Mouse (Mus musculus): Measurements from ENCODE around the gene Mybl2. TPM values are rescaled to one million over a fixed set of nuclear protein-coding genes. Genes with fewer than 3 reads are reported as not detected.

The Mybl2 gene
- polyA plus RNA-seq, 1 experiment from 2014 or later = 21.9 TPM

GRCm38 (mm10) chr2:163089475-163090123, 35.1 kb downstream of the Mybl2 start:
- 66% methylated on average over 5 of the region's 5 CpGs for WGBS
- Histone ChIP-seq H3K4me1 (replicated peaks) (peaks cover 4% of the 10 kb centered on the region; the same call in 1 of the 2 replicates), H3K9me3 (replicated peaks) (0 out of 2 replicates have a peak, but pooled peaks cover 3% of the 10 kb centered on the region), H3K36me3 (no peaks in the 10 kb centered on the region), H3K27ac (ENCODE audit: poor library complexity, severe bottlenecking) (no peak overlapping the region), H3K4me3 (no peak overlapping the region), H3K4me2 (no peak overlapping the region), H3K27me3 (replicated peaks) (no peaks in the 10 kb centered on the region), H3K9ac (no peak overlapping the region)
- no peak for ATAC-seq (ENCODE audit: insufficient number of reproducible peaks, low FRiP score)

DNA sequence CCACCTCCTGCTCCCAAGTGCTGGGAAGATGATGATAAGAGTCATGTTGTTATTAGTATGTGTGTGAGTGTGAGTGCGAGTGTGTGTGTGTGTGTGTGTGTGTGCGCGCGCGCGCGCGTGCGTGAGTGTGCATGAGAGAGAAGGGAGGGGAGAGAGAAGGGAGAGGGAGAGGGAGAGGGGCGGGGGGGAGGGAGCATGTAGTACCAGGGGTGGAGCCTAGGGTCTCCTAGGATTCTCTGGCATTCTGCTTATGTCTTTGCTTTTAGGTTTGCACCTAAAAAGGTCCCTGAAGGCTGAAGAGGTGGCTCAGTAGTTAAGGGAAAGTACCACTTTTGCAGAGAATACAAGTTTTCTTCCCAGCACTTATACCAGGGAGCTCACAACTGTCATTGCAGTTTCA, 40.4 kb downstream of the Mybl2 start:
- no peaks in the 10 kb centered on the region for H3K27me3 ChIP-seq (replicated peaks)
- 85% methylated on average over 10 of the region's 10 CpGs for WGBS

GRCm38 (mm10) chr2:163095784-163096183, 41.3 kb downstream of the Mybl2 start:
- H3K4me2 ChIP-seq = no peak overlapping the region
- H3K4me1 ChIP-seq (replicated peaks) = no peaks in the 10 kb centered on the region
- WGBS = 60% methylated on average over 3 of the region's 3 CpGs
- no peak for ATAC-seq (ENCODE audit: insufficient number of reproducible peaks, low FRiP score)
- no peak overlapping the region for H3K27ac ChIP-seq (ENCODE audit: poor library complexity, severe bottlenecking)
- no peaks in the 10 kb centered on the region for H3K27me3 ChIP-seq (replicated peaks)
- H3K4me3 ChIP-seq = no peak overlapping the region
- no peaks in the 10 kb centered on the region for H3K36me3 ChIP-seq
- 0 out of 2 replicates have a peak, but pooled peaks cover under 1% of the 10 kb centered on the region for H3K9me3 ChIP-seq (replicated peaks)
- H3K9ac ChIP-seq = no peak overlapping the region

More for the DNA sequence above, 40.4 kb downstream of the Mybl2 start:
- no peak overlapping the region for H3K4me3 ChIP-seq
- 0 out of 2 replicates have a peak, but pooled peaks cover 3% of the 10 kb centered on the region for H3K9me3 ChIP-seq (replicated peaks)
- ATAC-seq (ENCODE audit: insufficient number of reproducible peaks, low FRiP score) = no peak
- no peak overlapping the region for H3K27ac ChIP-seq (ENCODE audit: poor library complexity, severe bottlenecking)
- no peak overlapping the region for H3K9ac ChIP-seq
- no peak overlapping the region for H3K4me2 ChIP-seq
- H3K36me3 ChIP-seq = no peaks in the 10 kb centered on the region
- H3K4me1 ChIP-seq (replicated peaks) = no peaks in the 10 kb centered on the region

DNA sequence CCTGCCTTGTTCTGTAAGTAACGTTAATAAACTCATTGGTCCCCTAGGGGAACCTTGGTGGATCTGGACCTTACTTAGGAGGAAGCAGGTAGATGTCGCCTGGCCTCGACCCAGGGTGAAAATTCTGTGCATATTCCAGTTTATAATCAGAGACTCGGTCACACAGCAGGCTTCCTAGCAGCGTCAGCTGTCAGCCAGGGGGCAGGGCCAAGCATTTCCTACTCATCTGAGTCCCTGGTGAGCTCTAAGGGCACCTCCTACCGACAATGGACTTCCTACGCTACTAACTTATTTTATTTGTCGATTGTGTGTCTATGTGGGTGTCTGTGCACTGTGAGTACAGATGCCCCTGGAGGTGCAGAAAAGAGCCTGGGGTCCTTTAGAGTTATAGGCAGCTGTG, 45.4 kb downstream of the Mybl2 start:
- Histone ChIP-seq H3K27me3 (replicated peaks) (no peaks in the 10 kb centered on the region), H3K9ac (no peak overlapping the region; the same call in 1 of the 2 replicates), H3K27ac (ENCODE audit: poor library complexity, severe bottlenecking) (no peak overlapping the region), H3K4me1 (replicated peaks) (peaks cover 16% of the 10 kb centered on the region), H3K9me3 (replicated peaks) (no peaks in the 10 kb centered on the region), H3K4me2 (no peak overlapping the region), H3K36me3 (no peaks in the 10 kb centered on the region), H3K4me3 (no peak overlapping the region)
- no peak for ATAC-seq (ENCODE audit: insufficient number of reproducible peaks, low FRiP score)
- 47% methylated on average over 8 of the region's 8 CpGs for WGBS

DNA sequence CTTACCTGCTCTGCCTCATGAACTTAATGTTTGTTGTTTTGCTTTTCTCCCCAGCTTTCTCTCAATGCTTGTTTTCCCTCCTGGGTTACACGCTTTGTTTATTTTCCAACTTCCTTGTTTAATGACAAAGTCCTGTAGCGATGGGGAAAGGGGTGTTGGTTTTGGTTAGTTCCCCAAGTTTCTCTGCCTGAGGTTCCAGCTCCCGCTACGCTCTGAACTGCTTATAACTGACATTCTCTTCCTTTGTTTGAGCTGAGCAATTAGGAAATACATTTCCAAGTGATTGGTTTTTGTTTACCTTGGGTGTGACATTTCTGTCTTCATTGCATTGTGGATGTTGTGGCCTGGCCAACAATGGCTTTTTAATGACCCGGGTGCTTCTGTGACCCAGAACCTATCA, 46.1 kb downstream of the Mybl2 start:
- no peak for ATAC-seq (ENCODE audit: insufficient number of reproducible peaks, low FRiP score)
- Histone ChIP-seq H3K27ac (ENCODE audit: poor library complexity, severe bottlenecking) (no peak overlapping the region), H3K4me3 (no peak overlapping the region), H3K9ac (no peak overlapping the region), H3K27me3 (replicated peaks) (no peaks in the 10 kb centered on the region), H3K4me2 (no peak overlapping the region), H3K4me1 (replicated peaks) (peaks cover 16% of the 10 kb centered on the region), H3K36me3 (no peaks in the 10 kb centered on the region), H3K9me3 (replicated peaks) (no peaks in the 10 kb centered on the region)
- WGBS = 72% methylated on average over 5 of the region's 5 CpGs

- peaks cover 16% of the 10 kb centered on the region for H3K4me1 ChIP-seq (replicated peaks)
- peak; percentile 33 for ATAC-seq (ENCODE audit: insufficient number of reproducible peaks, low FRiP score)
- no peaks in the 10 kb centered on the region for H3K36me3 ChIP-seq
- H3K27ac ChIP-seq (ENCODE audit: poor library complexity, severe bottlenecking) = no peak overlapping the region
- H3K4me3 ChIP-seq = no peak overlapping the region
- H3K9me3 ChIP-seq (replicated peaks) = no peaks in the 10 kb centered on the region
- no peak overlapping the region for H3K9ac ChIP-seq
- WGBS = 6% methylated on average over 10 of the region's 10 CpGs
- no peak overlapping the region for H3K4me2 ChIP-seq
- H3K27me3 ChIP-seq (replicated peaks) = no peaks in the 10 kb centered on the region
Measured at GRCm38 (mm10) chr2:163101646-163102203, 47.2 kb downstream of the Mybl2 start.

GRCm38 (mm10) chr2:163102216-163102615, 47.7 kb downstream of the Mybl2 start:
- H3K4me1 ChIP-seq (replicated peaks) = peaks cover 16% of the 10 kb centered on the region
- ATAC-seq (ENCODE audit: insufficient number of reproducible peaks, low FRiP score) = 0 out of 2 replicates have a peak, but pooled peaks have one; percentile 4
- H3K4me2 ChIP-seq = no peak overlapping the region
- H3K27me3 ChIP-seq (replicated peaks) = no peaks in the 10 kb centered on the region
- H3K36me3 ChIP-seq = no peaks in the 10 kb centered on the region
- H3K9me3 ChIP-seq (replicated peaks) = no peaks in the 10 kb centered on the region
- 60% methylated on average over 7 of the region's 7 CpGs for WGBS
- no peak overlapping the region for H3K9ac ChIP-seq
- no peak overlapping the region for H3K4me3 ChIP-seq
- no peak overlapping the region for H3K27ac ChIP-seq (ENCODE audit: poor library complexity, severe bottlenecking)

DNA sequence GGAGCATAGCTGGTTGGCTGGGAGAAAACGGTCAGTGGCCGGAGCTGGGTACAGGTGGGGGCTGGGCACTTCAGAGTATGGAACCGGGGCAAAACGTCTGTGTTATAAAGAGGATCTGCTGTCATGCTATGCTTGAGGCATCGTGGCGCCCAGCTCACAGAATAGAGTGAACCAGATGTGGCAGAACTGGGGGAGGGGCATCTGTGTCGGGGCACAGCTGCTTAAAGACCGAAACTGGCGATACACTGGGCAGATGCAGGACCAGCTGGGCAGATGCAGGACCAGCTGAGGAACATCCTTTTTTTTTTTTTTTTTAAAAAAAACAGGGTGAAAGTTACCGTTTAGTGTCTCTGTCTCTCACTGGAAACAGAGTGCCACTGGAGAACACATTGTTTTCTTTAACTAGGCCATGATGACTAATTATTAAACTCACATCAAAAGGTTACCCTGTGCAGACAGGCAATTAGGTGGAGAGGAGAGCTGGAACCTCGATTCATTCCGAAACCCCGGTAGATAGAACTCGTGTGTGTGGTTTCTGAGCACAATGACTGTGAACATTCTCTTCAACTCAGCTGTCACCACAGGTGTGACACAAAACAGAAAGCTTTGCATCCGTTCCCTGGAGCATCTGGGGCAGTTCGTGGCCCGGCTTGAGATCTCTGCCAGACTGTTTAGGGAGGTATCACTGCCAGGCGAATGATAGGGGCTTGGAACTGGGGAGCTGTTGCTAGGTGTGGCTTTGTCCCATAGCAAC, 48.6 kb downstream of the Mybl2 start:
- no peaks in the 10 kb centered on the region for H3K27me3 ChIP-seq (replicated peaks)
- 45% methylated on average over 18 of the region's 18 CpGs for WGBS
- no peaks in the 10 kb centered on the region for H3K36me3 ChIP-seq

GRCm38 (mm10) chr2:163104086-163104770, 49.7 kb downstream of the Mybl2 start:
- Histone ChIP-seq H3K27me3 (replicated peaks) (no peaks in the 10 kb centered on the region), H3K9me3 (replicated peaks) (no peaks in the 10 kb centered on the region), H3K4me1 (replicated peaks) (peaks cover 16% of the 10 kb centered on the region), H3K9ac (no peak overlapping the region), H3K27ac (ENCODE audit: poor library complexity, severe bottlenecking) (no peak overlapping the region), H3K4me2 (no peak overlapping the region), H3K4me3 (no peak overlapping the region), H3K36me3 (no peaks in the 10 kb centered on the region)
- no peak for ATAC-seq (ENCODE audit: insufficient number of reproducible peaks, low FRiP score)
- WGBS = 75% methylated on average over 13 of the region's 13 CpGs

More for the DNA sequence above, 48.6 kb downstream of the Mybl2 start:
- no peak overlapping the region for H3K9ac ChIP-seq
- no peak overlapping the region for H3K27ac ChIP-seq (ENCODE audit: poor library complexity, severe bottlenecking)
- H3K4me3 ChIP-seq = no peak overlapping the region
- H3K4me1 ChIP-seq (replicated peaks) = peaks cover 16% of the 10 kb centered on the region
- no peaks in the 10 kb centered on the region for H3K9me3 ChIP-seq (replicated peaks)
- no peak overlapping the region for H3K4me2 ChIP-seq
- ATAC-seq (ENCODE audit: insufficient number of reproducible peaks, low FRiP score) = no peak

DNA sequence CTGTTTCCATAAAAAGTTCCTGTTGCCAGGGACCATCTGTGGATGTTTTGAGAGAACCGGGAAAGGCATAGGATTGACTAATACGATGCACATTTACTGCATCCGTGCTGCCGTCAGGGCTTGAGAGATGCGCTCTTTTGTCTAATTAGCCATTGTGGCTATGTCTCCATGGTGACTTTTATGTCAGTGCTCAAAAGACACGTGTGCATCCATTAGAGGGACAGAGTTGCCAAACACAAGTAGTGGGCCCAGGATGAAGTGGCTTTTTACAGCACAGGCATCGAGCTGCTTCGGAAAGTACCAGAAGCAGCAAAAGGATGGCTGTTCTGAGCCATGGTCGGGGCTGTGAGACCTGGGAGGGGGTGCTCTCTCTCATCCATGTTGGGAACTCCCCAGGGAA, 53.9 kb downstream of the Mybl2 start:
- H3K27me3 ChIP-seq (replicated peaks) = no peaks in the 10 kb centered on the region
- no peaks in the 10 kb centered on the region for H3K9me3 ChIP-seq (replicated peaks)
- no peak overlapping the region for H3K4me2 ChIP-seq
- no peak overlapping the region for H3K27ac ChIP-seq (ENCODE audit: poor library complexity, severe bottlenecking)
- ATAC-seq (ENCODE audit: insufficient number of reproducible peaks, low FRiP score) = no peak
- WGBS = 81% methylated on average over 9 of the region's 9 CpGs
- H3K4me1 ChIP-seq (replicated peaks) = peaks cover 7% of the 10 kb centered on the region; the same call in 1 of the 2 replicates
- no peak overlapping the region for H3K9ac ChIP-seq
- no peak overlapping the region for H3K4me3 ChIP-seq
- H3K36me3 ChIP-seq = no peaks in the 10 kb centered on the region

DNA sequence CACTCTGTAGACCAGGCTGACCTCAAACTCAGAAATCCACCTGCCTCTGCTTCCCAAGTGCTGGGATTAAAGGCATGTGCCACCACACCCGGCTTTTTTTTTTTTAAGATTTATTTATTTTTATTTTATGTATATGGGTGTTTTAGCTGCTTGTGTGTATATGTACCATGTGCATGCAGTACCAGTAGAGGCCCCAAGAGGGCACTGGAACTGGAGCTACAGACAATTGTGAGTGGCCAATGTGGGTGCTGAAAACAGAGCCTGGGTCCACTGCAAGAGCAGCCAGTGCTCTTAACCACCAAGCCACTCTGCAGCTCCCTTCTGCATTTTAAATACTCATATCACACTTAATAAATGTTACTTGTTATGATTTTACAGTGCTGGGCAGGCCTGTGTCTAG, 56.2 kb downstream of the Mybl2 start:
- WGBS = 60% methylated on average over 1 of the region's 1 CpGs
- H3K9me3 ChIP-seq (replicated peaks) = no peaks in the 10 kb centered on the region
- H3K4me3 ChIP-seq = no peak overlapping the region
- H3K4me1 ChIP-seq (replicated peaks) = no peaks in the 10 kb centered on the region
- H3K9ac ChIP-seq = no peak overlapping the region
- H3K27me3 ChIP-seq (replicated peaks) = 0 out of 2 replicates have a peak, but pooled peaks cover 5% of the 10 kb centered on the region
- ATAC-seq (ENCODE audit: insufficient number of reproducible peaks, low FRiP score) = no peak
- H3K4me2 ChIP-seq = no peak overlapping the region
- no peak overlapping the region for H3K27ac ChIP-seq (ENCODE audit: poor library complexity, severe bottlenecking)
- no peaks in the 10 kb centered on the region for H3K36me3 ChIP-seq

Measured in heart, embryonic 12.5 days (tissue).